Mouse (Mus musculus) ES-Bruce4 (cell line): ENCODE measurements at regions not wholly inside any gene's neighbourhood (a gene's known extent, or its start where the extent isn't known, plus 50 kb on each side); places are given as distances from the start of the nearest gene placed in this dataset.

ENCODE experiments used
- CTCF ChIP-seq: IDR thresholded peaks from one replicate; pipeline ENCODE4 v1.8.1; 2011; ENCODE audit warnings: low read depth, low read length
- EP300 ChIP-seq: IDR thresholded peaks from 2 replicates; pipeline ENCODE4 v1.6.1; 2011; ENCODE audit warnings: low read depth, low read length; ENCODE audit not compliant: insufficient read depth
- POLR2A ChIP-seq: IDR thresholded peaks from one replicate; pipeline ENCODE4 v1.8.1; 2011; ENCODE audit warnings: low read length; ENCODE audit not compliant: insufficient read depth

DNA sequence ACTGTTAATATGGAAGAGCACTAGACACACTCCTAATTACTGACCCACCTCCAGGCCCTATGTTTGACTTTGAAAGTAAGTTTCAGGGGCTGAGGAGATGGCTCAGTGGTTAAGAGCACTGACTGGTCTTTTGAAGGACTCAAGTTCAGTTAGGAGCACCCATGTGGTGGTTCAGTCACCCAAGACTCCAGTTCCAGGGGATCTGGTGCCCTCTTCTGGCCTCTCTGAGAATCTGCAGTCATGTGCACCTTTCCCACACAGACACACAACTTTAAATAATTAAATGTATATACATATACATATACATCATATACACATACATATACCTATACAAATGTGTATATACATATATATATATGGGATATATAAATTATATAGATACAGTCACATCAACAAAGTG, 91.5 kb upstream of the Mvb12b start:
- TF ChIP-seq CTCF: peak; percentile 60
- TF ChIP-seq EP300: no peak
- no peak for TF ChIP-seq POLR2A
